Mouse (Mus musculus): ENCODE results near the gene Olfr625-ps1. TPM values are rescaled to one million over a fixed set of nuclear protein-coding genes. Genes with fewer than 3 reads are reported as not detected.
"Not testable (repeated sequence)": the region's sequence is repeated elsewhere in the genome, so short reads cannot be mapped to it uniquely, and the experiment has no call there.

Olfr625-ps1 gene
- not detected in 2 replicates for polyA plus RNA-seq (2012; rRNA removed)

DNA sequence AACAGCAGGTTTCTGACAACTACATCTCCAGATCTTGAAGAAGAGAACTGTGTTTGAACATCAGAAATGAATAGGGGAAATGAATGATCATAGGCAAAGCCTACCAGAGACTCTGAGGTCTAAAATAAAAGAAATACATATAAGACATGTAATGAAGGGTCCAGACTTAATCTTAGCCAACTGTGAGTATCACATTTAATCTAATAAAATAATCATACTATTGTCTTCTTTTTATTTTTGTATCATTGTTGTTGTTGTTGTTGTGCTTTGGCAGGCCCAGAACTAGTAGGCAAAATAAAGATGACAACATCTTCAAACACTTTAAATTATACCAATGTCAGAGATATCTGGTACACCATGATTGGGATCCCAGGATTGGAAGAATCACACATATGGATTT lies at the start of gene Olfr625-ps1:
Gene Olfr625-ps1, plus strand, starts transcription at position 301 of the 400 bp plus-strand sequence.
- no peak for DNase-seq (ENCODE audit: low read depth, low spot score)

DNA sequence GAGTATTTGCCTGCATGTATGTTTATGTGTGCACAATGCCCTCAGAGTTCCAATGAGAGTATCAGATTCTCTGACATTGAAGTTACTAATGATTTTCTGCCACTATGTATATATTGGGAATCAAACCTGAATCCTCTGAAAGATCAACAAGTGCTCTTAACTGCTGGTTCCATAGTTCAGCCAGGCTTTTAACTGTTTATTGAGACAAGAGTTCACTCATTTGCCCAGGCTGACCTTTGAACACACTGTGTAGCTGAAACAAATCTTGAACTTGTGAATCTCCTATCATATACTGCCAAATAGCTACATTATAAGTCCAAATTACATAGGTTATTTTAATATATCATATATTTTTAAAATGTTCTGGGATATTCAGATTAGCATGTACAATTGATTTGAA lies 45.7 kb upstream of the Olfr625-ps1 start:
- no peak for DNase-seq (ENCODE audit: low read depth, low spot score)

DNA sequence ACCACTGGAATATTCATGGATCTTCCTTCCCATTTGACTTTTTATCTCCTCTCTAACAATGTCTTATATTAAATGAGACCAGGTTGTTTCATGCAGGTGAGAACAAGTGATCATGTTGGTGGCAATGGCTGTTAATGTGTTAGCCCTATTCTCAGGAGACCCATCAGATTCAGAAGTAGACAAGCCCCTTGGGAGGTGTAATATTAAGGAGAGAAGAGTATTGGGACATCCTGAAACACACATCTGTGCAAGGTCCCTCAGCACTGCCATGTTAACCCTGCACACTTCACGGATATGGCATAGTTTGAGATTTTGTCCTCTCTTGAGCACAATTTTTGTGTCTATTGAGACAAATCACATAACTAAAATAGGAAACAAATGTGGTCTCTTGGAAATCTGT lies 39.9 kb upstream of the Olfr625-ps1 start, which contains the start of gene Olfr622:
Gene Olfr622, minus strand, starts transcription at position 101 of the 400 bp plus-strand sequence.
- DNase-seq (ENCODE audit: low read depth, low spot score) = no peak
- WGBS = 79% methylated on average over 1 of the region's 1 CpGs

DNA sequence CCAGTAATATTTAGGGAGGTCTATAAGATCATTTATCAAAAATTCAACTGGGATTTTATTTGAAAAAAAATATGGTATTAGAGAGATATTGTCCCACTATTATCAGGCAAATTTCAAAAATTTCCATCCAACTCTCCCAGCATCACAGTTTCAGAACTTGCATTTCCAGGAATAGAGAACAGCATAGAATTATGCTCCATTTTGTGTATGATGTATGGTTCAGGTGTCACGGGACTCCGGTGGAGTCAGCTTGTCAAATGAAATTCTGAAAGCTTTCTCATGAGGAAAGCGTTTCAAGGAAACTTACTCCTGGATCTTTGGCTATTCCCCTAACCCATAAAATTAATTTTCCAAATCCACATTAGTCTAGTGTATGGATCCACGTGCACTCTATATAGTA lies 38.5 kb upstream of the Olfr625-ps1 start:
- 29% methylated on average over 4 of the region's 4 CpGs for WGBS
- DNase-seq (ENCODE audit: low read depth, low spot score) = no peak

DNA sequence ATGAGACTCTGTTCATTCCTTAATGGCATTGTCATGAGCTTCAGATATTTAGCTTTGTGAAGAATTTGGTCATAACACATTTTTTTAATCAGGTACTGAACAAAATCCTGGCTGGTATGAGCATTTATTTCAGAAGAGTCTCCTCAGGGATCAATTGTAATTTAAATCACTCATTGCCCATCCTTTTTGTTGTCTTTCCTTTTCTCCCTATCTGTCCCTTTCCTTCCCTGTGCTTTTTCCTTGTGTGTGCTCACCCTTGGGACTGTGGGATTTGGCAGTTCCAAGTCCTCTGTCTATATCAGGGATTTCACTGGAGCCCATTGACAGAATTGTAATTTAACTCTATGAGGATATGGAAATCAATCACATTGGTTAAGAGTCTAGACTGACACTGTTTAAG lies 18.9 kb upstream of the Olfr625-ps1 start, which contains the start of gene Olfr623:
Gene Olfr623, minus strand, starts transcription at position 101 of the 400 bp plus-strand sequence.
- DNase-seq (ENCODE audit: low read depth, low spot score) = no peak

DNA sequence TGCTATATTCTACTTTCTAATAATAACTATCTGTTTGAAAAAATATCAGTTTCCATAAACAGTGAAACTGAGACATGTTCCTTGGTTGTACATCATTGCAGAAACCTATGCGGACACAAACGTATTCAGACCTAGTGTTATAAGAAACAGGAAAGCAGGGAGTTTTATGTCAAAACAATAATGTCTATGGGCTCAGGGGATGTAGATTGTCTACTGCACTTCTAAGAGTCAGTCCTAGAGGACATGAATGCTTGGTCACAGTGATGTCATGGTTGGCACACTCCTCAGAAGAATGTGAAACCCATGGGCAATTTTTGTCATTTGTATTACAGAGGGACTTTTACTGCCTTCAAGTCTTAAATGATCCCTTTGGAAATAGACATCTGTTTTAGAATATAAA lies 11.4 kb upstream of the Olfr625-ps1 start, which contains the start of gene Olfr624:
Gene Olfr624, minus strand, starts transcription at position 101 of the 400 bp plus-strand sequence.
- 85% methylated on average over 2 of the region's 2 CpGs for WGBS
- DNase-seq (ENCODE audit: low read depth, low spot score) = no peak

DNA sequence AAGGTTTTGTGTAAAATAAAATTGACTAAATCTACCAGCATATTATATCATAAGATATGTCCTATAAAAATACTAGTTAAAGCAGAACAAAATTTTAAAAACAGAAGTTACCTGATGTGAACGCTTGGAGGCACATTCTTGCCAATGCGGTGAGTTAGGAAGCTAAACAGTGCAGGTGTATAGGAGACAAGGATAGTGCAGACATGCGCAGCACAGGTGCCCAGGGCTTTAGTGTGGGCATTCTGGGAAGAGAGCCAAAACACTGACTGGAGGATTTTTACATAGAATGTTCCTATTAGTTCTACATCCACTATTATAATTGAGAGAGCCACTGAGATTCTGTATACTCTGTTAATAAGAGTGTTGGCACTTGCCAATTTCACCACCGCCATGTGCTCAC lies 16.9 kb downstream of the Olfr625-ps1 start:
- DNase-seq (ENCODE audit: low read depth, low spot score) = no peak
- 86% methylated on average over 4 of the region's 4 CpGs for WGBS

DNA sequence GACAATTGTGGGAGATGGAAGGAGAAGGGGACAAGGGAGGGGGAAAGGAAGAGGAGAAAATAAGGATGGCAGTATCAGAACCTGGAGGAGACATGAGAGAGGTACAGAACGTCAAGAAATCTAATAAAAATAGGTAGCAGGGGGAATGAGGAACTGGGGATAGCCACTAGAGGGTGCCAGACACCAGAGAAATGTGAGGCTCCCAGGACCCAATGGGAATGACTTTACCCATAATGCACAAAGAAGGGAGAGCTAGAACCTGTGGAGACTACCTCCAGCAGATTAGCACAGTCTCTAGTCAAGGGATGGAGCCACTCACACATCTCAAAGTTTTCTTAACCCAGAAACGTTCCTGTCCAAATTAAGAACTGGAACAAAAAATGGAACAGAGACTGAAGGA lies 29.5 kb downstream of the Olfr625-ps1 start:
- WGBS = 30% methylated on average over 2 of the region's 2 CpGs
- DNase-seq (ENCODE audit: low read depth, low spot score) = no peak

DNA sequence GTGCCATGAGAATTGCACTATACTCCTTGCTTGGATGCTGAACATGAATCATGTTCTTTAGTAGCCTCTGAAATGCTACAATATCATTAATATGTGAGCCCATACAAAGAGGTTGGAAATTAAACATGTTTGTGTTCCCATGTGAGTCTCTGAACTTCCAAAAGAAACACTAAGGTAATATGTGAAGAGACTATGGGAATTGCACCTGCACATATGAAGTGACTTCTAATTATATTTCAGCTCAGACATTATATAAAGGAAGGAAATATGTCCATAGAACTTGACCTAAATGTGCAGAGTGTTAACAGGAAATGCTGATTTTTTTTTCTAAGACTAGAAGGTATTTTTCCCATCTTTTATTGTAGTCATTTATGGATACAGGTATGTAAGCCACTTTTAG lies 31.9 kb downstream of the Olfr625-ps1 start, which contains the start of gene Olfr243:
Gene Olfr243, plus strand, starts transcription at position 301 of the 400 bp plus-strand sequence.
- no peak for DNase-seq (ENCODE audit: low read depth, low spot score)

DNA sequence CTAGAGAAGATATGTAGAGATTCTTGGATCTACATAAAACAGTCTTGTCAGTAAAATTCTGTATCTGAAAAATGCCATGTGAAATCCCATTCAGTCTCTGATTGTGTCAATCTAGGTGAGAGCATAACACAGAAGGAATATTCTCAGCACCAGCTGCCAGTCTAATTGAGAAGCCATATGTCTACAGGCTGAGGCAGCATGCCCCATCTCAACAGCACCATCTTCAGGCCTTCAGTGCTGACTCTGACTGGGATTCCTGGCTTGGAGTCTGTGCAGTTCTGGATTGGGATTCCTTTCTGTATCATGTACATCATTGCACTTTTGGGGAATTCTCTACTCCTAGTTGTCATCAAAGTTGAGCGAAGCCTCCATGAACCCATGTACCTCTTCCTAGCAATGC lies 33.9 kb downstream of the Olfr625-ps1 start:
- DNase-seq (ENCODE audit: low read depth, low spot score) = not testable (repeated sequence)
- WGBS = 90% methylated on average over 1 of the region's 1 CpGs

DNA sequence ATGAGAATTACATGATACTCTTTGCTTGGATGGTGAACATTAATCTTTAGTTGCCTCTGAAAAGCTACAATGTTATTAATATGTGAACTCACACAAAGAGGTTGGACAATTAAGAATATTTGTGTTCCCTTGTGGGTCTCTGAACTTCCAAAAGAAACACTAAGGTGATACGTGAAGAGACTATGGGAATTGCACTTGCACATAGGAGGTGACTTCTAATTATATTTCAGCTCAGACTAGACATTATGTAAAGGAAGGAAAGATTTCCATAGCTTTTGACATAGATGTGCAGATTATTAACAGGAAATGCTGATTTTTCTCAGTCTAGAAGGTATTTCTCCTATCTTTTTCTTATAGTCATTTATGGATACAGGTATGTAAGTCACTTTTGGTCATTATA lies 47.6 kb downstream of the Olfr625-ps1 start, which contains the start of gene Olfr628:
Gene Olfr628, plus strand, starts transcription at position 301 of the 400 bp plus-strand sequence.
- DNase-seq (ENCODE audit: low read depth, low spot score) = no peak
- WGBS = 80% methylated on average over 1 of the region's 1 CpGs

Other genes starting within 250 kb of the Olfr625-ps1 start
- gene Olfr605, start 237.3 kb upstream of the Olfr625-ps1 start, polyA plus RNA-seq (2012; rRNA removed) = not detected in 2 replicates
- gene Olfr606, start 233.7 kb upstream of the Olfr625-ps1 start, polyA plus RNA-seq (2012; rRNA removed) = not detected in 2 replicates
- gene Olfr607, start 218.6 kb upstream of the Olfr625-ps1 start, polyA plus RNA-seq (2012; rRNA removed) = not detected in 2 replicates
- not detected in 2 replicates for gene Olfr608, start 212.8 kb upstream of the Olfr625-ps1 start, polyA plus RNA-seq (2012; rRNA removed)
- not detected in 2 replicates for gene Olfr609, start 184.7 kb upstream of the Olfr625-ps1 start, polyA plus RNA-seq (2012; rRNA removed)
- not detected in 2 replicates for gene Olfr610, start 170.6 kb upstream of the Olfr625-ps1 start, polyA plus RNA-seq (2012; rRNA removed)
- gene Olfr611, start 161.9 kb upstream of the Olfr625-ps1 start, polyA plus RNA-seq (2012; rRNA removed) = not detected in 2 replicates
- gene Olfr612, start 140.0 kb upstream of the Olfr625-ps1 start, polyA plus RNA-seq (2012; rRNA removed) = not detected in 2 replicates
- not detected in 2 replicates for gene Olfr613, start 134.6 kb upstream of the Olfr625-ps1 start, polyA plus RNA-seq (2012; rRNA removed)
- gene Olfr615, start 126.6 kb upstream of the Olfr625-ps1 start, polyA plus RNA-seq (2012; rRNA removed) = not detected in 2 replicates
- not detected in 2 replicates for gene Olfr616, start 113.6 kb upstream of the Olfr625-ps1 start, polyA plus RNA-seq (2012; rRNA removed)
- gene Olfr617, start 109.7 kb upstream of the Olfr625-ps1 start, polyA plus RNA-seq (2012; rRNA removed) = not detected in 2 replicates
- gene Olfr618, start 92.6 kb upstream of the Olfr625-ps1 start, polyA plus RNA-seq (2012; rRNA removed) = not detected in 2 replicates
- gene Olfr619, start 82.1 kb upstream of the Olfr625-ps1 start, polyA plus RNA-seq (2012; rRNA removed) = not detected in 2 replicates
- not detected in 2 replicates for gene Olfr620, start 70.2 kb upstream of the Olfr625-ps1 start, polyA plus RNA-seq (2012; rRNA removed)
- gene Olfr622, start 40.0 kb upstream of the Olfr625-ps1 start, polyA plus RNA-seq (2012; rRNA removed) = not detected in 2 replicates
- not detected in 2 replicates for gene Olfr623, start 19.0 kb upstream of the Olfr625-ps1 start, polyA plus RNA-seq (2012; rRNA removed)
- gene Olfr624, start 11.5 kb upstream of the Olfr625-ps1 start, polyA plus RNA-seq (2012; rRNA removed) = not detected in 2 replicates
- not detected in 2 replicates for gene Olfr243, start 32.0 kb downstream of the Olfr625-ps1 start, polyA plus RNA-seq (2012; rRNA removed)
- not detected in 2 replicates for gene Olfr628, start 47.7 kb downstream of the Olfr625-ps1 start, polyA plus RNA-seq (2012; rRNA removed)
- not detected in 2 replicates for gene Olfr629, start 62.2 kb downstream of the Olfr625-ps1 start, polyA plus RNA-seq (2012; rRNA removed)
- not detected in 2 replicates for gene Olfr630, start 74.6 kb downstream of the Olfr625-ps1 start, polyA plus RNA-seq (2012; rRNA removed)
- not detected in 2 replicates for gene Olfr69, start 88.9 kb downstream of the Olfr625-ps1 start, polyA plus RNA-seq (2012; rRNA removed)
- not detected in 2 replicates for gene Olfr68, start 97.0 kb downstream of the Olfr625-ps1 start, polyA plus RNA-seq (2012; rRNA removed)
- not detected in 2 replicates for gene Olfr67, start 109.1 kb downstream of the Olfr625-ps1 start, polyA plus RNA-seq (2012; rRNA removed)
- 7.5 and 9.3 TPM in 2 replicates for gene Hbb-bt, start 131.3 kb downstream of the Olfr625-ps1 start, polyA plus RNA-seq (2012; rRNA removed)
- 97.3 and 114 TPM in 2 replicates for gene Hbb-bs, start 145.4 kb downstream of the Olfr625-ps1 start, polyA plus RNA-seq (2012; rRNA removed)
- not detected in 2 replicates for gene Hbb-bh2, start 157.8 kb downstream of the Olfr625-ps1 start, polyA plus RNA-seq (2012; rRNA removed)
- not detected in 2 replicates for gene Hbb-bh1, start 160.4 kb downstream of the Olfr625-ps1 start, polyA plus RNA-seq (2012; rRNA removed)
- gene Hbb-y, start 170.5 kb downstream of the Olfr625-ps1 start, polyA plus RNA-seq (2012; rRNA removed) = not detected in 2 replicates
- gene Olfr66, start 203.5 kb downstream of the Olfr625-ps1 start, polyA plus RNA-seq (2012; rRNA removed) = not detected in 2 replicates
- gene Olfr64, start 211.8 kb downstream of the Olfr625-ps1 start, polyA plus RNA-seq (2012; rRNA removed) = not detected in 2 replicates
- gene Olfr65, start 220.8 kb downstream of the Olfr625-ps1 start, polyA plus RNA-seq (2012; rRNA removed) = not detected in 2 replicates
- not detected in 2 replicates for gene Olfr631, start 246.1 kb downstream of the Olfr625-ps1 start, polyA plus RNA-seq (2012; rRNA removed)

Data from large intestine, adult 2 months (tissue).